Mouse (Mus musculus): ENCODE results near the gene Ces1e.

Gene Ces1e

GRCm38 (mm10) chr8:93176593-93176992 is 52.8 kb downstream of the Ces1e start:
- no peak for DNase-seq (ENCODE audit: low spot score in 2 of 2)

- DNase-seq (ENCODE audit: low spot score in 2 of 2) = no peak
Measured at GRCm38 (mm10) chr8:93174554-93174953, 54.9 kb downstream of the Ces1e start.

- no peak for DNase-seq (ENCODE audit: low spot score in 2 of 2)
Measured at GRCm38 (mm10) chr8:93171846-93172590, 57.4 kb downstream of the Ces1e start.

GRCm38 (mm10) chr8:93163363-93163762 is 66.1 kb downstream of the Ces1e start:
- no peak for DNase-seq (ENCODE audit: low spot score in 2 of 2)

DNA sequence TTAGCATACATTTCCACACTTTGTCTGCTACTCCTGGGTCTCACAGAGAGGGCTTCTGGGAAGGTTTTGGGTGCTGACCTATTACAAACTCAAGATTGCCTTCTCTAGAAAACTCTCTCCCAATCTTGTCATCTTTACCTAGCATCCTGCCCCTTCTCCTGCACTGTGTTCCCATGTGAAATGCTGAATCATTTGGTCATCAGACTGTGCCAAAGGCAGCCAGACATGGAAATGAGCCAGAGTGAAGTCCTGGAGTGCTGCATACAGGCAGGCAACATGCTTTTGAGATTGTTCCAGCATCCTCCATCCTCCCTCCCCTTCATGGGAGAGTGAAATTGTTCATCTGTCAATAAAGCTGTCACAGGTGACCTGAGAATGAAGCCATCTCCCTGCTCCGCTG is 78.0 kb downstream of the Ces1e start:
- no peak for DNase-seq (ENCODE audit: low spot score in 2 of 2)
